Mouse (Mus musculus): ENCODE results near the gene Evi5. TPM values are rescaled to one million over a fixed set of nuclear protein-coding genes. Genes with fewer than 3 reads are reported as not detected.

Evi5 gene
- total and polyA plus RNA-seq, 3 experiments: 4.6 to 8.4 TPM; not detected in 1

DNA sequence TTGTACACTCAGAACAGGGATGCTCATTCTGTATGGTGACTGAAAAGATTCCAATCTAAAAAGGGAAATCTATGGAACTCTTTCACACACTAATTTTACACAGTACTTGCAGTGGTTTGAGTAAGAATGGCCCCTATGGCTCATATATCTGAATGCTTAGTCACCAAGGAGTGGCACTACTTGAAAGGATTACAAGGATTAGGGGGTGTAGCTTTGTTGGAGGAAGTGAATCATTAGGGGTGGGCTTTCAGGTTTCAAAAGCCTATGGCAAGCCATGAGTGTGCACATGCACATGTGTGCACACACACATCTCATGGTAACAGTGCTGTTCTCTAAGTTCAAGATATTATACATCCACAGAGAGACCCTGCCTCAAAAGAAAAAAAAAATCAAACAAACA lies 72.3 kb downstream of the Evi5 start:
- no peaks in the 10 kb centered on the region for H3K4me1 ChIP-seq (ENCODE audit: control insufficient read depth in 1 of 2, insufficient read depth in 2 of 2, low read length in 2 of 2)
- no peaks in the 10 kb centered on the region; a peak in 1 of 4 replicates for H3K36me3 ChIP-seq (ENCODE audit: control insufficient read depth in 1 of 2, insufficient read depth in 2 of 2, low read length in 2 of 2)
- H3K9me3 ChIP-seq (replicated peaks; ENCODE audit: insufficient read depth, low read length): no peaks in the 10 kb centered on the region
- TF ChIP-seq KAT2A (conservative IDR thresholded peaks at IDR 0.05; ENCODE audit: low read depth, low read length) (no peak), ZMIZ1 (IDR thresholded peaks at IDR 0.05; ENCODE audit: low read depth, low read length) (no peak), BHLHE40 (IDR thresholded peaks at IDR 0.05; ENCODE audit: borderline replicate concordance, low read depth, low read length) (no peak), RCOR1 (IDR thresholded peaks at IDR 0.05; ENCODE audit: low read depth, low read length) (no peak), POLR2AphosphoS2 (IDR thresholded peaks at IDR 0.05; ENCODE audit: low read length) (no peak), MAFK (IDR thresholded peaks at IDR 0.05; ENCODE audit: borderline replicate concordance, low read depth, low read length) (no peak), USF2 (IDR thresholded peaks at IDR 0.05; ENCODE audit: borderline replicate concordance in 1 of 2, insufficient read depth in 1 of 2, low read depth in 1 of 2, low read length in 2 of 2) (no peak)
- H3K27ac ChIP-seq (ENCODE audit: control insufficient read depth, low read depth, low read length): no peak overlapping the region
- H3K79me2 ChIP-seq (ENCODE audit: control insufficient read depth, insufficient read depth, low read length, poor library complexity): no peaks in the 10 kb centered on the region
- H3K4me3 ChIP-seq (ENCODE audit: control insufficient read depth in 1 of 2, insufficient read depth in 1 of 2, low read depth in 2 of 2, low read length in 2 of 2): no peak overlapping the region
- peak; percentile 24 for DNase-seq (ENCODE audit: low read depth, low spot score)
- H3K27me3 ChIP-seq (ENCODE audit: control insufficient read depth in 1 of 2, insufficient read depth in 2 of 2, low read length in 2 of 2): no peaks in the 10 kb centered on the region
- no peak overlapping the region for H3K9ac ChIP-seq (ENCODE audit: control insufficient read depth, low read depth, low read length, poor library complexity, severe bottlenecking)

DNA sequence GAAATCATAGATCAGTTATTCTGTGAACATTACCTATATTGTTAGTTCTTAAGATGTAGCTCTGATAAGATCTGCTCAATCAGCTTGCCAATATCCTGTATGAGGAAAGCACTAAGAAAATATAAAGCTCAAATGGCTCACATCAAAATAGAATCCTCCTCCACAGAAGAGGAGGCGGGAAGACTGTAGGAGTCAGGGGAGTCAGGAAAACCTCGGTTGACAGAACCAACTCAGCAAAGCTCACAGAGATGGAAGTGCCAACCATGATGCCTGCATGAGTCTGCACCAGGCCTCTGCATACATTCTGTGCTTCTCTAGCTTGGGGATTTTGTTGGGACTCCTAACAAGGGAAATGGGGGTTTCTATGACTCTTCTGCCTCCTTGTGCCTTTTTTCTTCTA lies 73.7 kb downstream of the Evi5 start:
- no peaks in the 10 kb centered on the region for H3K9me3 ChIP-seq (replicated peaks; ENCODE audit: insufficient read depth, low read length)
- no peak overlapping the region for H3K27ac ChIP-seq (ENCODE audit: control insufficient read depth, low read depth, low read length)
- no peaks in the 10 kb centered on the region for H3K27me3 ChIP-seq (ENCODE audit: control insufficient read depth in 1 of 2, insufficient read depth in 2 of 2, low read length in 2 of 2)
- TF ChIP-seq TCF12 (IDR thresholded peaks at IDR 0.05; ENCODE audit: low read depth, low read length) (no peak), MAX (IDR thresholded peaks at IDR 0.05; ENCODE audit: low read length) (no peak), RCOR1 (IDR thresholded peaks at IDR 0.05; ENCODE audit: low read depth, low read length) (no peak), POLR2A (IDR thresholded peaks at IDR 0.05; ENCODE audit: control insufficient read depth in 1 of 2, insufficient read depth in 1 of 2, low read depth in 1 of 2, low read length in 2 of 2, poor library complexity in 1 of 2) (no peak), GABPA (IDR thresholded peaks at IDR 0.05; ENCODE audit: low read depth, low read length) (no peak), KAT2A (conservative IDR thresholded peaks at IDR 0.05; ENCODE audit: low read depth, low read length) (no peak), CTCF (IDR thresholded peaks at IDR 0.05 in 2 of 3, conservative IDR thresholded peaks at IDR 0.05 in 1 of 3; ENCODE audit: control insufficient read depth in 1 of 3, insufficient read depth in 1 of 3, low read depth in 2 of 3, low read length in 3 of 3, poor library complexity in 1 of 3, severe bottlenecking in 1 of 3) (no peak), E2F4 (IDR thresholded peaks at IDR 0.05; ENCODE audit: borderline replicate concordance, low read depth, low read length) (no peak), MYB (IDR thresholded peaks at IDR 0.05; ENCODE audit: low read depth, low read length) (no peak), MXI1 (IDR thresholded peaks at IDR 0.05; ENCODE audit: low read depth, low read length) (no peak)
- H3K4me1 ChIP-seq (ENCODE audit: control insufficient read depth in 1 of 2, insufficient read depth in 2 of 2, low read length in 2 of 2): no peaks in the 10 kb centered on the region
- DNase-seq (ENCODE audit: low read depth, low spot score): no peak
- H3K79me2 ChIP-seq (ENCODE audit: control insufficient read depth, insufficient read depth, low read length, poor library complexity): no peaks in the 10 kb centered on the region
- H3K4me3 ChIP-seq (ENCODE audit: control insufficient read depth in 1 of 2, insufficient read depth in 1 of 2, low read depth in 2 of 2, low read length in 2 of 2): no peak overlapping the region
- no peaks in the 10 kb centered on the region; a peak in 1 of 4 replicates for H3K36me3 ChIP-seq (ENCODE audit: control insufficient read depth in 1 of 2, insufficient read depth in 2 of 2, low read length in 2 of 2)
- no peak overlapping the region for H3K9ac ChIP-seq (ENCODE audit: control insufficient read depth, low read depth, low read length, poor library complexity, severe bottlenecking)

DNA sequence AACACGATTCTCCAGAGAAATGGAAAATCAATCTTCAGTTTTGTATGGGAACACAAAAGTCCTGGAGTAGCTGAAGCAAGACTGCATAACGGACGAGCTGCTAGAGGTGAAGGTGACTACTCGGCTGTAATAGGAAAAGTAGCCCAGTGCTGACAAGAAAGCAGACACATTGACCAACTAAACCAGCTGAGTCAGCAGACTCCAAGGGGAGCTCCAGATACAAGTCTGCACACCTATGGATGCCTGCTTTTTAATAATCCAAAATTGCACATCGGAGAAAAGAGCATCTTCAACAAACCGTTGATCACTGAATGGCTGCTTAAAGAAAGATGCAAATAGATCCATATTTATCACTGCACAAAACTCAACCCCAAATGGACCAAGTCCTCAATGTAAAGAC lies 76.6 kb downstream of the Evi5 start:
- TF ChIP-seq MAFK (IDR thresholded peaks at IDR 0.05; ENCODE audit: borderline replicate concordance, low read depth, low read length) (0 out of 2 replicates have a peak, but pooled peaks have one; percentile 31), NELFE (IDR thresholded peaks at IDR 0.05; ENCODE audit: low read depth, low read length) (no peak), POLR2A (IDR thresholded peaks at IDR 0.05; ENCODE audit: control insufficient read depth in 1 of 2, insufficient read depth in 1 of 2, low read depth in 1 of 2, low read length in 2 of 2, poor library complexity in 1 of 2) (no peak), TCF12 (IDR thresholded peaks at IDR 0.05; ENCODE audit: low read depth, low read length) (no peak)
- Histone ChIP-seq H3K79me2 (ENCODE audit: control insufficient read depth, insufficient read depth, low read length, poor library complexity) (no peaks in the 10 kb centered on the region), H3K36me3 (ENCODE audit: control insufficient read depth in 1 of 2, insufficient read depth in 2 of 2, low read length in 2 of 2) (no peaks in the 10 kb centered on the region; a peak in 1 of 4 replicates), H3K27me3 (ENCODE audit: control insufficient read depth in 1 of 2, insufficient read depth in 2 of 2, low read length in 2 of 2) (no peaks in the 10 kb centered on the region), H3K27ac (ENCODE audit: control insufficient read depth, low read depth, low read length) (no peak overlapping the region), H3K4me1 (ENCODE audit: control insufficient read depth in 1 of 2, insufficient read depth in 2 of 2, low read length in 2 of 2) (no peaks in the 10 kb centered on the region), H3K9me3 (replicated peaks; ENCODE audit: insufficient read depth, low read length) (no peaks in the 10 kb centered on the region), H3K9ac (ENCODE audit: control insufficient read depth, low read depth, low read length, poor library complexity, severe bottlenecking) (no peak overlapping the region), H3K4me3 (ENCODE audit: control insufficient read depth in 1 of 2, insufficient read depth in 1 of 2, low read depth in 2 of 2, low read length in 2 of 2) (no peak overlapping the region)
- no peak for DNase-seq (ENCODE audit: low read depth, low spot score)

Data from MEL (cell line).